Mouse (Mus musculus): Measurements from ENCODE around the gene Ano2. TPM values are rescaled to one million over a fixed set of nuclear protein-coding genes. Genes with fewer than 3 reads are reported as not detected.

Gene Ano2
- polyA plus RNA-seq, 1 experiment from 2014 or later = 0.25 TPM

DNA sequence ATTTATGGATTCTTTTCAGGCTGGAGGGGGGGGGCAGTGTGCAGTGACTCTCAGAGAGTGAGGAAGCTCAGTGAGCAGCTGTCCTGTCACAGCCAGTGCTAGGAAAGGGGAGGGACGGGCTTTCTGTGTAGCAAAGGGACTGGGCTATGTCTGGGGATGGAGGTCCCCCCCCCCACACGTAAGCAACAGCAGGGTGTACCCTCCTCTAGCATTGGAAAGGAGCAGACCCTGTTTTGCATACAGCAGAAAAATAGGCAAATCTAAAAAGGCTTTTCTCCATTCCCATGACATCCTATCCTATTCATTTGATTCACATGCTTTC lies 344.1 kb downstream of the Ano2 start:
- H3K4me3 ChIP-seq = no peak overlapping the region
- H3K9ac ChIP-seq = no peak overlapping the region
- ATAC-seq (ENCODE audit: low FRiP score) = peak; percentile 71; the same call in 1 of the 2 replicates
- H3K27me3 ChIP-seq = no peaks in the 10 kb centered on the region
- H3K36me3 ChIP-seq = no peaks in the 10 kb centered on the region
- 29% methylated on average over 2 of the region's 2 CpGs for WGBS
- no peak overlapping the region for H3K27ac ChIP-seq
- no peaks in the 10 kb centered on the region for H3K9me3 ChIP-seq (replicated peaks)
- no peak overlapping the region for H3K4me2 ChIP-seq (replicated peaks)
- H3K4me1 ChIP-seq = peaks cover 7% of the 10 kb centered on the region

DNA sequence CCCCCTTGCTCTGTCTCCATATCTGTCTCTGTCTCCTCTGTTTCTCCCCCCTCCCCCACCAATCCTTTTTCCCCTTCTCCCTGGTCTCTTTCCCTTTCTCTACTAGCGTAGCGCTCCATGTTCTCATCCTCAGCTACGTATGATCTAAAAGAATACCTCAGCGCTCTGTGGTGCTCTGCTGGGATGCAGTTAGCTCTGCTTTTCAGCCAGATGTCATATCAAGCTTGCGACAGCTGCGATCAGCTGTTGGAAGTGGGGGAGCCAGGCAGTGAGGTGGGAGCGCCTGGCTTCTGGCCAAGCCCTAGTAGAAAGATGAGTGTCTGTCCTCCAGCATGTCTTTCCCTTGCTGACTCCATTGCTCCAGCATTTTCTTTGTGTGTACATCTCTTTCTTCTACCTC lies 344.5 kb downstream of the Ano2 start:
- ATAC-seq (ENCODE audit: low FRiP score) = no peak
- H3K4me2 ChIP-seq (replicated peaks) = no peak overlapping the region
- no peak overlapping the region for H3K9ac ChIP-seq
- H3K4me3 ChIP-seq = no peak overlapping the region
- H3K27me3 ChIP-seq = no peaks in the 10 kb centered on the region
- H3K27ac ChIP-seq = no peak overlapping the region
- no peaks in the 10 kb centered on the region for H3K36me3 ChIP-seq
- WGBS = 74% methylated on average over 7 of the region's 7 CpGs
- H3K4me1 ChIP-seq = peaks cover 7% of the 10 kb centered on the region
- H3K9me3 ChIP-seq (replicated peaks) = no peaks in the 10 kb centered on the region

DNA sequence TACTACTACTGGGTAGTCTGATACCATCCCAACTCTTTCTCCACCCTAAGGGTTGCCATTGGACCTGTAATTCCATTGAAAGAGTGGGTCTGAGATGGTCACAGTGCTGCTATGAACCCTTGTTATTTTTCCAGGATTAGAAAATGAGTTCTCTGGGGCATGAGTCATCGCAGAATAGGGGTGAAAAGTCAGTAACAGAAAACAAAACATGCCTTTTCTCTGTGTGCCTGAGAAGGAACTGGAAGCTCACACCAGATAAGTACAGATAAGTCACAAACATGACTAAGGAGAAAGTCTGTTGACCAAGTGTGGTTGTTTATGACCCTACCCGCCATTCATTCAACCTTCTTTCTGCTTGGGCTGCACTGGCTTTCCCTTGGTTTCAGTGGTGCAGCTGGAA lies 345.4 kb downstream of the Ano2 start:
- Histone ChIP-seq H3K27ac (no peak overlapping the region), H3K9me3 (replicated peaks) (no peaks in the 10 kb centered on the region), H3K4me3 (no peak overlapping the region), H3K4me1 (peaks cover 7% of the 10 kb centered on the region), H3K9ac (no peak overlapping the region), H3K4me2 (replicated peaks) (no peak overlapping the region), H3K36me3 (no peaks in the 10 kb centered on the region), H3K27me3 (no peaks in the 10 kb centered on the region)
- ATAC-seq (ENCODE audit: low FRiP score) = no peak
- WGBS = 80% methylated on average over 2 of the region's 2 CpGs

- H3K4me1 ChIP-seq = no peaks in the 10 kb centered on the region
- no peak for ATAC-seq (ENCODE audit: low FRiP score)
- no peak overlapping the region for H3K4me2 ChIP-seq (replicated peaks)
- H3K36me3 ChIP-seq = no peaks in the 10 kb centered on the region
- no peak overlapping the region for H3K27ac ChIP-seq
- WGBS = 40% methylated on average over 4 of the region's 4 CpGs
- no peaks in the 10 kb centered on the region for H3K9me3 ChIP-seq (replicated peaks)
- no peaks in the 10 kb centered on the region for H3K27me3 ChIP-seq
- H3K9ac ChIP-seq = no peak overlapping the region
- H3K4me3 ChIP-seq = no peak overlapping the region
Observed at GRCm38 (mm10) chr6:126045931-126046330, 355.7 kb downstream of the Ano2 start.

DNA sequence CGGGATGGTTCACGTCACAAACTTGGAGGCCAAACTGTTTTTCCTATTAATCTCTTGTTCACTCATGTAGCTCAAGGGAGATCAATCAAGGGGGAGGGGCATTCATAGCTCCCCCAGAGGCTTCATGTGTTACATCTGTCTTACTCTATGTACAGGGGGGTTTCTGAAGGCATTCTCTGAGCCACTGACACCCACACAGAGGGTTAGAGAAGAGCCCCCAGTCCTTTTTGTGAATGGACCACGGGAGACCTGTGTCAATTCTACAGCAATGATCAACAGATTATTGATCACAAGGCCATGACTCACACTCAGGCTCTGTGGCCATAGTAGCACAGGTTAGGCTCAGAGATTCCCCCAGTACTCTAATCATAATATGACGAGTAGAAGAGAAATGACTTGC lies 358.0 kb downstream of the Ano2 start:
- WGBS = 80% methylated on average over 4 of the region's 4 CpGs
- ATAC-seq (ENCODE audit: low FRiP score) = no peak
- H3K27ac ChIP-seq = no peak overlapping the region
- no peak overlapping the region for H3K4me3 ChIP-seq
- no peaks in the 10 kb centered on the region for H3K36me3 ChIP-seq
- no peaks in the 10 kb centered on the region for H3K27me3 ChIP-seq
- H3K9me3 ChIP-seq (replicated peaks) = no peaks in the 10 kb centered on the region
- H3K4me1 ChIP-seq = no peaks in the 10 kb centered on the region
- no peak overlapping the region for H3K9ac ChIP-seq
- H3K4me2 ChIP-seq (replicated peaks) = no peak overlapping the region

DNA sequence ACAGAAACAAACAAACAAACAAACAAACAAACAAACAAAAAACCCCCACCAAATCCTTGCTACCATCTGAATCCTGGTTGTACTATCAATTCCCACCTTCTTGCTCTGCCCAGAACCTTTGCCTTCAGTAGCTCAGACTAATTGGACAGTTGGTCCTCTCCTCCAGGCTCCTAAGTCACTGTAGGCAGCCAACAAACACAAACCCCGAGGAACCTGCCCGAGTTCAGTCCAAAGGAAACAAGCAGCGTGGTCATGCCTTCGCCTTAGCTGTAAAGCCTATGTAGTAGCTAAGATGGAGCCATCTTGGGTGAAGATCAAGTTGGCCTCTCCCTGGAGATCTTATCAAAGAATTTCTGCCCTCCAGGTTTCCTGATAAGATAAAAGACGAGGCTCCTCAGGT lies 362.9 kb downstream of the Ano2 start:
- H3K27ac ChIP-seq = no peak overlapping the region
- H3K27me3 ChIP-seq = no peaks in the 10 kb centered on the region
- WGBS = 91% methylated on average over 5 of the region's 5 CpGs
- H3K4me2 ChIP-seq (replicated peaks) = no peak overlapping the region
- no peak for ATAC-seq (ENCODE audit: low FRiP score)
- no peak overlapping the region for H3K4me3 ChIP-seq
- H3K36me3 ChIP-seq = no peaks in the 10 kb centered on the region
- H3K9me3 ChIP-seq (replicated peaks) = no peaks in the 10 kb centered on the region
- H3K9ac ChIP-seq = no peak overlapping the region
- no peaks in the 10 kb centered on the region for H3K4me1 ChIP-seq

DNA sequence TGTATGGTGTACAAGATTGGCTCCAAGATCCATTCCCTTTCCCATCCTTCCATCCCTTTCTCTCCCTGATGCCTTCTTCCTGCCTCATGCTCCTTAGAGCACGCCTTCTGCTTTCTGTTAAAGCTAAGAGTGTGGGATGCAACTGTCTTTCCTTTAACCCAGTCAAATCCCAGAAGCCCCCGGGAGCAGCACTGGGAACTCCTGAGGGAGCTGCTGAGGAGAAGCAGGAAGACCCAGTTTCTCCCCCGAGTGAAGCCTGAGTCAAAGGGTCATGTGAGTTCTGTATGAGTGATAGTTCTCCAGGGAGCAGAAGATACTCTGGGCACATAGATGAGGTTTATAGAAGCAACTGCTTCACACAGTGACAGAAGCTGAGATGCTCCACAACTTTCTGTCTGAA lies 367.5 kb downstream of the Ano2 start:
- Histone ChIP-seq H3K4me2 (replicated peaks) (no peak overlapping the region), H3K27me3 (no peaks in the 10 kb centered on the region), H3K9ac (no peak overlapping the region), H3K4me1 (no peaks in the 10 kb centered on the region), H3K36me3 (no peaks in the 10 kb centered on the region), H3K27ac (no peak overlapping the region), H3K9me3 (replicated peaks) (no peaks in the 10 kb centered on the region), H3K4me3 (no peak overlapping the region)
- WGBS = 83% methylated on average over 3 of the region's 3 CpGs
- ATAC-seq (ENCODE audit: low FRiP score) = no peak

- whole genome bisulfite sequencing = 87% methylated on average over 3 of the region's 3 CpGs
- no peaks in the 10 kb centered on the region for H3K9me3 ChIP-seq (replicated peaks)
- H3K9ac ChIP-seq = no peak overlapping the region
- H3K27me3 ChIP-seq = no peaks in the 10 kb centered on the region
- ATAC-seq (ENCODE audit: low FRiP score) = no peak
- no peak overlapping the region for H3K4me3 ChIP-seq
- H3K36me3 ChIP-seq = no peaks in the 10 kb centered on the region
- no peak overlapping the region for H3K4me2 ChIP-seq (replicated peaks)
- H3K27ac ChIP-seq = no peak overlapping the region
- H3K4me1 ChIP-seq = no peaks in the 10 kb centered on the region
Observed at GRCm38 (mm10) chr6:126080531-126080930, 390.3 kb downstream of the Ano2 start.

DNA sequence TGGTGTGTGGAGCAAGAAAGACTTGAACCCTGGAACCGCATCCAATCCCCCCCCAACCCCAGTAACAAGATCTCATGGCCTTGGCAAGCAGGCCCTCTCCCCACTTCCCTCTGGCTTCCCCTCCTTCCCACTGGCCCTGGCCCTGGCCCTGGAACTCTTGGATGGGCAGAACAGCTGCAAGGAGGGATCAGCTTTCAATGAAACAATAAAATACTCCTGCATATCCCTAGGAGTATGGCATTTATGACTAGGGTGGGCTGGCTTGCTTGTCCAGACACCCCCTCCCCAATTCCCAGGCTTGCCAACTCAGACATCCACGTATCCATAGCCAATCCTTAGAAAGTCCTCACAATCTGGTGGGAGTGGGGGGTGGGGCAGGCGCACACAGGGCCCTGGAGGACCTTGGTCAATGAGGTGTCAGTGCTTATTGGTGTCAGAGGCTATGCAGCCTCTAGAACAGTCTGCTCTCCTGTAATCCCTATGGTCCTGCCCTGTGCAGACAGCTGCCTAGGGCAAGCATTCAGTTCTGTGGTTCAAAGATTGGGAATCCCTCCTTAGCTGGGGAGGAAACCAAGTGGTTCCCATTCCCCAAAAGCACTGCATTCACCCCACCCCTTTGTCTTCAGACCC lies 396.2 kb downstream of the Ano2 start:
- Histone ChIP-seq H3K4me3 (no peak overlapping the region), H3K4me2 (replicated peaks) (no peak overlapping the region), H3K9me3 (replicated peaks) (no peaks in the 10 kb centered on the region), H3K27me3 (no peaks in the 10 kb centered on the region), H3K4me1 (no peaks in the 10 kb centered on the region), H3K36me3 (no peaks in the 10 kb centered on the region), H3K27ac (no peak overlapping the region), H3K9ac (no peak overlapping the region)
- no peak for ATAC-seq (ENCODE audit: low FRiP score)
- whole genome bisulfite sequencing = 70% methylated on average over 3 of the region's 3 CpGs

- WGBS = 92% methylated on average over 12 of the region's 12 CpGs
- Histone ChIP-seq H3K4me2 (replicated peaks) (no peak overlapping the region), H3K4me1 (no peaks in the 10 kb centered on the region), H3K36me3 (no peaks in the 10 kb centered on the region), H3K27me3 (no peaks in the 10 kb centered on the region), H3K9ac (no peak overlapping the region), H3K27ac (no peak overlapping the region), H3K9me3 (replicated peaks) (no peaks in the 10 kb centered on the region), H3K4me3 (no peak overlapping the region)
- ATAC-seq (ENCODE audit: low FRiP score) = no peak
Observed at GRCm38 (mm10) chr6:126088489-126089265, 398.5 kb downstream of the Ano2 start.

Other genes with a start within 250 kb of the Ano2 start
- 49.2 and 54.1 TPM in 2 replicates for gene Cd9, start 195.6 kb upstream of the Ano2 start, polyA plus RNA-seq (2016; fragmentation: Nextera tagmentation; extraction: Ambion mirVana)
- 11.3 and 11.5 TPM in 2 replicates for gene Vwf, start 143.6 kb upstream of the Ano2 start, polyA plus RNA-seq (2016; fragmentation: Nextera tagmentation; extraction: Ambion mirVana)

All from hindbrain, embryonic 12.5 days (tissue).